Mouse (Mus musculus): ENCODE results near the gene Fhdc1.

The Fhdc1 gene

DNA sequence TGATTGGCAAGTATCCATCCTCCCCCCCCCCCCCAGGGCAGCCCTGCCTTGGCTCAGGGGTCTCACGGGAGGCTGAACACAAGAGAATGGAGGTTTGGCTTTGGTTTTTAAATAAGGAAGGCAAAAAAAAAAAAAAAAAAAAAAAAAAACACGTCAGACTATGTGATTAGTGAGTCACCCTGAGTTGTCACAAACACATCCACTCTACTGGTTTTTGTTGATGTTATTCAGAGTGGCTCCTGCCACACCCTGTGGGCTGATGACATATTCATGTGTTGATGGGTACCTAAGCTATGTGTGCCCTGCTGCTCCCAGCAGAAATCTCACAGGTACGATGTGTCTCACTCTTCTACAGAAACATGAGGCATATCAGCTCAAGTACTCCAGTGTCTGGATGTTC is 29.6 kb downstream of the Fhdc1 start:
- no peak for TF ChIP-seq CTCF (conservative IDR thresholded peaks at IDR 0.05; ENCODE audit: low read length)
- no peak for TF ChIP-seq POU5F1 (IDR thresholded peaks at IDR 0.05; ENCODE audit: borderline replicate concordance, low read length)
- no peak for TF ChIP-seq NANOG (IDR thresholded peaks at IDR 0.05; ENCODE audit: borderline replicate concordance, low read length)
- H3K9me3 ChIP-seq (ENCODE audit: low read length): no peaks in the 10 kb centered on the region
- peaks cover 18% of the 10 kb centered on the region for H3K27me3 ChIP-seq (ENCODE audit: insufficient read depth, low read length)
- no peak overlapping the region for H3K4me3 ChIP-seq (replicated peaks; ENCODE audit: low read length)
- H3K4me1 ChIP-seq (replicated peaks; ENCODE audit: low read depth, low read length): peaks cover 8% of the 10 kb centered on the region
- no peaks in the 10 kb centered on the region for H3K36me3 ChIP-seq (ENCODE audit: insufficient read depth, low read length)

DNA sequence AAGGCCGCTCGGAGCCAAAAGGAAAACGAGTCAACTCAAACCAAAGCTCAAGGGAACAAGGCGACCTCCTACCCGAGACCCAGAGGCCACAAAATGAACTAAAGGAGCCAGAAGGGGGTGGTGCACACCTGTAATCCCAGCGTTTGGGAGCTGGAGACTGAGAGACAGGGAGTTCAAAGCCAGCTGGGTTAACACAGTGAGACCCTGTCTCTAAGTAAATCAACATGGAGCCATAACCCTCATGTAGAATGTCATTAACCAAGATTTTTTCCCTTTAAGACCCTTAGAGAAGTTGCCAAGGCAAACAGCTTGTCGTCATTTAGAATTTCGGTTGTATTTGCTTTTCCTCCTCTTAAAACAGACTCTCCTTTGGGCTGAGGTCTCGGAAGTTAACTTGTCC is 31.2 kb downstream of the Fhdc1 start:
- Histone ChIP-seq H3K36me3 (ENCODE audit: insufficient read depth, low read length) (no peaks in the 10 kb centered on the region), H3K4me1 (replicated peaks; ENCODE audit: low read depth, low read length) (peaks cover 18% of the 10 kb centered on the region), H3K9me3 (ENCODE audit: low read length) (no peaks in the 10 kb centered on the region), H3K4me3 (replicated peaks; ENCODE audit: low read length) (no peak overlapping the region), H3K27me3 (ENCODE audit: insufficient read depth, low read length) (peaks cover 35% of the 10 kb centered on the region)
- TF ChIP-seq POU5F1 (IDR thresholded peaks at IDR 0.05; ENCODE audit: borderline replicate concordance, low read length) (no peak), NANOG (IDR thresholded peaks at IDR 0.05; ENCODE audit: borderline replicate concordance, low read length) (no peak), CTCF (conservative IDR thresholded peaks at IDR 0.05; ENCODE audit: low read length) (no peak)

DNA sequence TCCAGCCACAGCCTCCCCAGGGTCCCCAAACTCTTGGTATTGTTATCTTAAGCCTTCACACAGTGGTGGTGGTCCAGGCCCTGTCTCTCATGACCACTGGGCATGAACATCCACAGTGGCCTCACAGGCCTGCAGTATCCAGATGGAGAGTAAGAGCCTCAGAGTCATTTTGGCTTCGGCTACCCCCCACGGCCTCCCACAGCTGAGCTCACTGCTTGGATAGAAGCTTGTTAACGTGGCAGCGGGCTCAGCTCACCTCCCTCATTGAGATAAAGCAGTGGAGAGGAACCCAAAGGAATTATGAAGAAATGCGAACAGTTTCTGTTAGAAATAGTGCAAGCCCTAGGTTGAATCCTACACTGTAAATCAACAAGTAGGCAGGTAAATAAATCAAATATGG is 32.4 kb downstream of the Fhdc1 start:
- peaks cover 18% of the 10 kb centered on the region for H3K4me1 ChIP-seq (replicated peaks; ENCODE audit: low read depth, low read length)
- no peaks in the 10 kb centered on the region for H3K9me3 ChIP-seq (ENCODE audit: low read length)
- peaks cover 37% of the 10 kb centered on the region for H3K27me3 ChIP-seq (ENCODE audit: insufficient read depth, low read length)
- no peak overlapping the region for H3K4me3 ChIP-seq (replicated peaks; ENCODE audit: low read length)
- TF ChIP-seq POU5F1 (IDR thresholded peaks at IDR 0.05; ENCODE audit: borderline replicate concordance, low read length) (no peak), CTCF (conservative IDR thresholded peaks at IDR 0.05; ENCODE audit: low read length) (no peak), NANOG (IDR thresholded peaks at IDR 0.05; ENCODE audit: borderline replicate concordance, low read length) (no peak)
- no peaks in the 10 kb centered on the region for H3K36me3 ChIP-seq (ENCODE audit: insufficient read depth, low read length)

DNA sequence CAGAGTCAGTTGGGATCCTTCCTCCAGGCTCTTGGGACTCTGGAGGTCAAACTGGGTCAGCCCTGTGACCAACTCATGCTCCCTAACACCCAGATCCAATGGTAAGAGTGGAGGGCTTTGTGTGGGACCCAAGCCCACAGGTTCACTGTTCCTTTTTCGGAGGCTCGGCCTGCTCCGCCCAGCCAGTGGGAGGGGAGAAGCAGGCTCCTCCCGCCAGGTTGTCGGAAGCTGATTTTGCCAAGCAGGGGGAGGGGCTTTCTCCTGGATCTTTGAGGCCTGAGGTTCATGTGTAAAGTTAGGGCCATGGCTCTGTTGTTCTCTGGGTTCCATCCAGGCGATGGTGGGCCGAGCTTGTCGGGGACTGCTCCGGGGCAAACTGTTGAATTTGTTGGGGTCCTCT is 34.4 kb downstream of the Fhdc1 start:
- Histone ChIP-seq H3K36me3 (ENCODE audit: insufficient read depth, low read length) (no peaks in the 10 kb centered on the region), H3K4me1 (replicated peaks; ENCODE audit: low read depth, low read length) (peaks cover 18% of the 10 kb centered on the region), H3K9me3 (ENCODE audit: low read length) (no peaks in the 10 kb centered on the region), H3K27me3 (ENCODE audit: insufficient read depth, low read length) (peaks cover 46% of the 10 kb centered on the region), H3K4me3 (replicated peaks; ENCODE audit: low read length) (peak overlapping the region; percentile 65)
- TF ChIP-seq POU5F1 (IDR thresholded peaks at IDR 0.05; ENCODE audit: borderline replicate concordance, low read length) (no peak), NANOG (IDR thresholded peaks at IDR 0.05; ENCODE audit: borderline replicate concordance, low read length) (no peak), CTCF (conservative IDR thresholded peaks at IDR 0.05; ENCODE audit: low read length) (no peak)

DNA sequence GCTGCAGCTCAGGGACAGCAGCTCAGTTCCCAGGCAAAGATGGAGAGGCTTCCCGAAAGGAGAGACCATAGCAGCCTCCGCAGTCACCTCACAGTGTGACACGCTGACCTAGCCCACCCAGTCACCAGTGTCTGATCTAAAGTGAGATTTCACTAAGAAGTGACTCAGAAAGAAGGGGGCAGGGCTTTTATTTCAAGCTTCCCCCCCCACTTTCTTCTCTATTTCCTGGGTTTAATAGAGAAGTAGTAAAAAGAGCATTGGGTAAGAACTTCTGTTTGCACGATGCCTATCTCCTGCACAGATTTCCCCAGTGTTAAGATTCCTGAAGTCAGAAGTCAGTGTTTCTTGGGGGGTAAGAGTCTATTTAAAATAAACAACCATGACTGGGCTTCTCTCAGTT is 37.3 kb downstream of the Fhdc1 start:
- Histone ChIP-seq H3K9me3 (ENCODE audit: low read length) (peaks cover 9% of the 10 kb centered on the region), H3K4me1 (replicated peaks; ENCODE audit: low read depth, low read length) (peaks cover 18% of the 10 kb centered on the region), H3K27me3 (ENCODE audit: insufficient read depth, low read length) (peaks cover 42% of the 10 kb centered on the region), H3K36me3 (ENCODE audit: insufficient read depth, low read length) (no peaks in the 10 kb centered on the region), H3K4me3 (replicated peaks; ENCODE audit: low read length) (no peak overlapping the region)
- TF ChIP-seq POU5F1 (IDR thresholded peaks at IDR 0.05; ENCODE audit: borderline replicate concordance, low read length) (no peak), NANOG (IDR thresholded peaks at IDR 0.05; ENCODE audit: borderline replicate concordance, low read length) (no peak), CTCF (conservative IDR thresholded peaks at IDR 0.05; ENCODE audit: low read length) (no peak)

DNA sequence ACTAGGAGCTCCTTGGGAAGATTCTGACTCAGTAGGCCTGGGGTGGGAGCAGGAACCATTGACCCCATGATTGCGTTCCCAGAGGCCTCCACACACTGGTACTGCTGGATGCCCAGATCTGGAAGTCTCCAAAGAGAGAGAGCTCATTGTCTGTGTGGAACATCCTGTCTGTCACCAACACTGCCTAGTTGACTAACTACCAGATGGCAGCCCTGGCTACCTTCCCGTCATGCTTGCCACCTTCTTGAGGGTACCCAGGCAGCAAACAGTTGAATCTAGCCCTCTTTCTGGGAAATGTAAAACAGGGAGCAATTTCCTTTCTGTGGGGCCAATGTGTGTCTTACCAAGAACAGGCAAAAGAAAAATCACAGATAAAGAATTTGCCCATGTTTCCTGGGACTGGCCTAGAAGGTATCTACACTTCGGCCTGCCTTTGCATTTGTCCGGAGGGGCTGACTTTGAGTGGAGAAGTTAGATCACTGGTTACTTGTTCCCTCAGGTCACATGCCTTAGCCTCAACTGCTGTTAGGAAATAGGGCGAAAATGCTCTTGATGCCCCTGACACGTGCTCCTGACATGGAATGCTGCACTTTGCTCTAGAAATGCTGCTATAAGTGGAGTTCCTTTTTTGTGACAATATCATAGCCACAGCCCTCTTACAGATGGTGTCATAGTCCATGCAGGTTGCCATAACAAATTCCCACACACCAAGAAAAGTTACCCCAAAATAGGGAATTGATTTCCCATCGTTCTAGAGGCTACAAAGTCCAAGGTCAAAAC is 40.6 kb downstream of the Fhdc1 start:
- Histone ChIP-seq H3K9me3 (ENCODE audit: low read length) (peaks cover 9% of the 10 kb centered on the region), H3K4me3 (replicated peaks; ENCODE audit: low read length) (no peak overlapping the region), H3K4me1 (replicated peaks; ENCODE audit: low read depth, low read length) (peaks cover 11% of the 10 kb centered on the region), H3K36me3 (ENCODE audit: insufficient read depth, low read length) (no peaks in the 10 kb centered on the region), H3K27me3 (ENCODE audit: insufficient read depth, low read length) (peaks cover 24% of the 10 kb centered on the region)
- TF ChIP-seq POU5F1 (IDR thresholded peaks at IDR 0.05; ENCODE audit: borderline replicate concordance, low read length) (no peak), NANOG (IDR thresholded peaks at IDR 0.05; ENCODE audit: borderline replicate concordance, low read length) (no peak), CTCF (conservative IDR thresholded peaks at IDR 0.05; ENCODE audit: low read length) (no peak)

DNA sequence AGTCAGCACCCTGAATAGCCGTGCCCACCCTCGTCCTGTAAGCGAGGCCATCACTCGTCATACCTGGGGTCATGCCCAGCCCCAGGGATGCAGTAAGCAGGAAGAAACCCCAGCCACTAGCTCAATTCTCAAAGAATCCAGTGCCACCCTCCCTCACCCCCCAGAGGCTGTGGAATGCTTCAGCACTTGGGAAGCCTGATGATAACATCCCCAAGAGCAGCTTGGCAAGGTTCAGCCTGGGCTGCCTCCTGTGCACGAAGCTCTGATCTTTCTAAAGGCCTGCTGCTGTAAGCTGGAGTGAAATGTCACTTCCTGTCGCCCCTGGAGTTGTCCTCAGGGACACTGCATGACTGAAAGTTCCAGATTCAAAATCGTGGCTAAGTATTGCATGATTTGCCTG is 41.4 kb downstream of the Fhdc1 start:
- TF ChIP-seq NANOG (IDR thresholded peaks at IDR 0.05; ENCODE audit: borderline replicate concordance, low read length) (no peak), CTCF (conservative IDR thresholded peaks at IDR 0.05; ENCODE audit: low read length) (no peak), POU5F1 (IDR thresholded peaks at IDR 0.05; ENCODE audit: borderline replicate concordance, low read length) (no peak)

DNA sequence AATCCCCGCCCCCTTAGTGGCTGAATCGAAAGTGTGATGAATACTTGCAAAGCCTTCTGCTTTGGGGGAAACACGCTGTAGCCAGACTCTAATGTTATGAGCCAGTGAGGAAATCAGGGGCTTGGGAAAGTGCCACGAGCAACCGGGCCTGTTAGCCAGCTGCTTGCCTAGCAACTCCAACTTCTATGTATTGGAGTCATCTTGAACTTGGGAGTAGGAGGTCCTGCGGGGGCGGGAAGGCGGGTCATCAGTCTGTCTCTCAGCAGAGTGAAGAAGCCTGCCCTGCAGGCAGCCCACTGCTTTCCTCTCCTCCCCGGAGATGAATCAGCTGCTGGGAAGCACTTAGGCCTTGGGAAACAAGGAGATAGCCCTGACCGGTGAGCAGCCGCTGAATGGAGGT is 42.1 kb downstream of the Fhdc1 start:
- Histone ChIP-seq H3K36me3 (ENCODE audit: insufficient read depth, low read length) (no peaks in the 10 kb centered on the region), H3K9me3 (ENCODE audit: low read length) (peaks cover 9% of the 10 kb centered on the region), H3K4me1 (replicated peaks; ENCODE audit: low read depth, low read length) (peaks cover 10% of the 10 kb centered on the region), H3K4me3 (replicated peaks; ENCODE audit: low read length) (no peak overlapping the region), H3K27me3 (ENCODE audit: insufficient read depth, low read length) (peaks cover 12% of the 10 kb centered on the region; the same call in 1 of the 2 replicates)
- TF ChIP-seq CTCF (conservative IDR thresholded peaks at IDR 0.05; ENCODE audit: low read length) (no peak), NANOG (IDR thresholded peaks at IDR 0.05; ENCODE audit: borderline replicate concordance, low read length) (no peak), POU5F1 (IDR thresholded peaks at IDR 0.05; ENCODE audit: borderline replicate concordance, low read length) (no peak)

More for the DNA sequence above, 41.4 kb downstream of the Fhdc1 start:
- Histone ChIP-seq H3K4me3 (replicated peaks; ENCODE audit: low read length) (no peak overlapping the region), H3K36me3 (ENCODE audit: insufficient read depth, low read length) (no peaks in the 10 kb centered on the region), H3K9me3 (ENCODE audit: low read length) (peaks cover 9% of the 10 kb centered on the region), H3K4me1 (replicated peaks; ENCODE audit: low read depth, low read length) (peaks cover 10% of the 10 kb centered on the region), H3K27me3 (ENCODE audit: insufficient read depth, low read length) (peaks cover 17% of the 10 kb centered on the region)
